Mouse (Mus musculus) T-cell, adult 2 months (primary cell): ENCODE measurements around the gene Sacm1l.

Source experiments
- DNase-seq: peaks from one replicate; pipeline ENCODE4 v3.0.0; 2022; ENCODE audit warnings: low spot score

Gene Sacm1l

GRCm38 (mm10) chr9:123509638-123510604, 19.6 kb upstream of the Sacm1l start:
- DNase-seq: peak; percentile 88

- DNase-seq: no peak
Measured at GRCm38 (mm10) chr9:123510926-123511325, 18.6 kb upstream of the Sacm1l start.

DNA sequence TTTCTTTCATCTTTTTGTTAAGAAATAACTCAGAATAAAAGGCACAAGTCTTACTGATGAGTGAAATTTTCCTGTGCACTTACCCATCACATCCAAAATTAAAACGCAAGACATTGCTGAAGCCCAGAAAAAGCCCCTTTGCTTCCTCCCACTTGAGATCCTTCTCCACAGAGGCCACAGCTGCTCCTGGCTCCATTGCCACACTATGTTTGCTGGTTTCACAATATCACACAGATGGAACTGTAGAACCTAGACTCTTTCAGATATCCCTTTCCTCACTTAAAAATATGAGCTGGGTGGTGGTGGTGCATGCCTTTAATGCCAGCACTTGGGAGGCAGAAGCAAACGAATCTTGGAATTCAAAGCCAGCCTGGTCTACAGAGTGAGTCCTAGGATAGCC, 17.1 kb upstream of the Sacm1l start:
- DNase-seq: no peak

GRCm38 (mm10) chr9:123515087-123515486, 14.5 kb upstream of the Sacm1l start:
- no peak for DNase-seq

DNA sequence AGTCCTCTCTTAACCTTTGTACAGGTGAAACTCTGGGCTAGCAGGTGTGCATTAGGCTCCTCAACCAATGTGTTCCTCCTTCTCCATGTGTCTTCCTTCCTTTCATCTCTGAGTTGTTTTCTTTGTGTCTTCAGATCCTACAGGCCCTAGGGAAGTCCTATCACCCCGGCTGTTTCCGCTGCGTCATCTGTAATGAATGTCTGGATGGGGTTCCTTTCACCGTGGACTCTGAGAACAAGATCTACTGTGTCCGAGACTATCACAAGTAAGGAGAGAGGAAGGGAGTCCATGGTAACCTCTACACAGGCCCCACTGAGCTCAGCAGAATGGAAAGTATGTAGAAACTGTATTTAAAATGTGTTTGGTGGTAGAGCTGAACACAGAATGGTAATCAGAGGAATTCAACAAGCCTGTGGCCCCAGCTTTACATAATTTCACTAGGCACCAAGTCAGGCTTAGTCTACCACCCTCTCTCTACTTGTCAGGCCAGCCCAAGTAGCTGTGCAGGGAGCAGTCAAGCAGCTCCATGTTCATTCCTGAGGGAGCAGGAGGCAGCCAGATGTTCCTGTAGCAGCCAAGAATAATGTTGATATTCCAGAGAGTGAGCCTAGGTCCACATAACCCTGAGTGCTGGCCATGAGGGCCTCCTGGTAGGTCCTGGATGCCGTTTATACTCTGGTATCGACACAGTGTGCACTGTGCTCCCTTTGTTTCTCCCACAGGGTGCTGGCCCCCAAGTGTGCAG, 12.7 kb upstream of the Sacm1l start:
- DNase-seq: no peak

- peak; percentile 82 for DNase-seq
Measured at GRCm38 (mm10) chr9:123518969-123519894, 10.3 kb upstream of the Sacm1l start.

GRCm38 (mm10) chr9:123520735-123521134, 8.8 kb upstream of the Sacm1l start:
- no peak for DNase-seq

- DNase-seq: peak; percentile 60
Measured at GRCm38 (mm10) chr9:123523676-123524075, 5.9 kb upstream of the Sacm1l start.

DNA sequence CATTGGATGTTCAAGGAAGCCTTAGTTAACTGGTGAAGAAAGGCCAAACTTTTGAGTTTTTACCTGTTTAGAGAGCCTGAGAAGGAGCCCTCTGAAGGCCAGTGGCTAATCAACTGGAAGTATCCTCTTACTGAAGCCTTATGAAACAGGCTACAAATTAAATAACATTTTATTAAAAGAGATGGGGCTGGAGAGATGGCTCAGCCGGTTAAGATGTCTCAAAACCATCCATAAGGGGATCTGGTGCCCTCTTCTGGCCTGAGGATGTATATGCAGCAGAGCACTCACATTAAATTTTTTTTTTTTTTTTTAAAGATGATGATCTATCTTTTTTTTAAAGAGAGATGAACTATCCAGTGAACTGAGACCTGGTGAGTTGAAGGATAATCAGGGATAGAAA, 4.5 kb upstream of the Sacm1l start:
- DNase-seq: peak; percentile 74

DNA sequence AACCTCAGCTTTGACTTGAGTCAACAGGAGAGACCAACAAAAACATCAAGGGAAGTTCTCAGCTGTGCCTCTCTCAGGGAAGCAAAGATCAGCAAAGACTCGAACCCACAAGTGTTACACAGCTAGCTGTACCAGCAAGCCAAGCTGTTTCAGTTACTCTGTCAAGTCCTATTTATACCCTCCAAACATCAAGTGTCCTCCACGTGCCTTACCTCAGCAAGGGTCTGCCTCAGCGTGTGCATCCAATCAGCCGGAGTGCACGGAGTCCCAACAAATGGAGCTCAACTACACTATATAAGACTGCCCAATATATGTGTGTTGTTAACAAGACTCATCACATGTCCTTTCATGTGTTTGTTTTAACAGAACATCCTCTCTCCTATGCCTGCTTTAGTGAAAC, 3.1 kb upstream of the Sacm1l start:
- DNase-seq: no peak

GRCm38 (mm10) chr9:123528087-123528925, 1.3 kb upstream of the Sacm1l start:
- no peak for DNase-seq

- peak; percentile 51 for DNase-seq
Measured at GRCm38 (mm10) chr9:123528926-123529295, 648 bp upstream of the Sacm1l start.

GRCm38 (mm10) chr9:123530158-123530475, 558 bp downstream of the Sacm1l start:
- DNase-seq: no peak

GRCm38 (mm10) chr9:123530566-123531130, 1.1 kb downstream of the Sacm1l start:
- no peak for DNase-seq

- no peak for DNase-seq
Measured at GRCm38 (mm10) chr9:123531234-123531633, 1.7 kb downstream of the Sacm1l start.

DNA sequence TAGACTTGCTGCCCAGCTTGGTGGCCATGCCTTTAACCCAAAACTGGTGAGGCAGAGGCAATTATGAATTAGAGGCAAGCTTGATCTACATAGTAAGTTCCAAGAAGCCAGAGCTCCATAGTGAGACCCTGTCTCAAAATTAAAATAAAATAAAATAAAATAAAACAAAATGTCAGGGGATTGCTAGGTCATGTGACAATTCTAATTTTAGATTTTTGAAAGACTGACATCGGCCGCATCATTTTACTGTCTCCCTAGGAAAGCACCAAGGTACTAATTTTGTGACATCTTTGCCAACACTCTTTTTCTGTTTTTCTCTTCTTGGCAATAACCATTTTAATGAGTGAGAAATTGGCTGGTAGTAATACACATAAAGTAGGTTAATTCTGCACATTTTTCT, 7.1 kb downstream of the Sacm1l start:
- DNase-seq: no peak

DNA sequence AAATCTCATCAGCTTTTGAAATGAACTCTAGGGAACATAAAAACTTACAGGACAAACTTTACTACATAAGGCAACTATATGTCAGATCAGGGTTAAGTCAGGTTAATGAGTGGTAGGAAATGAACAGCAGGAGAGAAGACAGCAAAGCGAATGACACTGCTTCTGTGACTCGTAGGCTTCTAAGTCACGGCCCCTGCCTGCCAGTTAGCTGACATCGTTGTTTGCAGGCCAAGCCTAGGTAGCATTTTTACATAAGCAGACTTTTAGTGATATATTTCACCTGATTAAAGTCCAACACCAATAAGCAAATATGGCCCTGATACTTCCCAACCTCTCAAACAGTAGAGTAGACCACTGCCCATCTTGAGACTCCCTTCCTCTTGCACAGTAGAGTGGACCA, 8.6 kb downstream of the Sacm1l start:
- DNase-seq: no peak

DNA sequence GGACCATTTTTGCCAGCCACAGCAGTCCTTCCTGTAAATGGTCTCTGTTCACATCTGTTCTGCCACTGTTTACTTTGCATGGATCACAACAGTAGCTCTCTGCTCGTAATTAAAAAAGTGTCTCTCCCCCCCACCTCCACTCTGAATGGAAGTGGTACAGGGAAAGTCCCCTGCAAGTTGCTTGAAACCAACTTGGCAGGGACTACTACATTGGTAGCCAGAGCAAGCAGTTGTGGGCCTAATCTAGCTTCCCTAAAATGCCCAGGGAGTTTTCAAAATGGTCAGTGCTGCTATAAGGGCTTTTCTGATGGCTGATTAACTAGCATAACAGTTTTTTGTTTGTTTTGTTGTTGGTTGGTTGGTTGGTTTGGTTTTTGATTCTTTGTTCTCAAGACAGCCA, 9.5 kb downstream of the Sacm1l start:
- DNase-seq: no peak

DNA sequence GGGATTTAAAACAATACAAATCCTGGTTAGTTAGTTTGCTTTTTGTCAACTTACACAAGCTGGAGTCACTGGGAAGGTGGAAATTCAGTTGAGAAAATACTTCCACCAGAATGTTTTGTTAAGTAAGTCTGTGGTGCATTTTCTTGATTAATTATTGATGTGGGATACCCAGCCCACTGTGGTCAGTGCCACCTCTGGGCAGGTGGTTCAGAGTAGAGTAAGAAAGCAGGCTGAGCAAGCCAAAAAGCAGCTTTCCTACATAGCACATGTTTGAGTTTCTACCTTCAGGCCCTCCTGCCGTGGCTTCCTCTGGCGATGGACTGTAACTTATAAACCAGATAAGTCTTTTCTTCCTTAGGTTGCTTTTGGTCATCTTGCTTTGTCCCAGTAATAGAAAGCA, 10.3 kb downstream of the Sacm1l start:
- DNase-seq: no peak

- DNase-seq: no peak
Measured at GRCm38 (mm10) chr9:123554599-123554998, 25.0 kb downstream of the Sacm1l start.
